Mouse (Mus musculus) limb, embryonic 13.5 days (tissue): ENCODE measurements around the gene Rae1. TPM values are rescaled to one million over a fixed set of nuclear protein-coding genes. Genes with fewer than 3 reads are reported as not detected.
A peak's percentile ranks its signal among the peaks of the same experiment; 100 is the strongest.

Experiments
- ATAC-seq: fragments of 200-750 bp; cut with Nextera tagmentation; 2 replicates; pipeline ENCODE4 v1.8.0; 2017; ENCODE audit warnings: low read depth, moderate number of reproducible peaks, moderate TSS enrichment; ENCODE audit not compliant: low FRiP score
- H3K27ac ChIP-seq: fragments of 300-500 bp; sonication (generic); 2 replicates; pipeline ENCODE4 v1.5.1; 2015; ENCODE audit warnings: inconsistent platforms, mild to moderate bottlenecking, moderate library complexity
- H3K27me3 ChIP-seq: fragments of 300-500 bp; sonication (generic); 2 replicates; pipeline ENCODE4 v1.6.1; 2015; ENCODE audit warnings: mild to moderate bottlenecking, inconsistent platforms
- H3K36me3 ChIP-seq: fragments of 300-500 bp; sonication (generic); 2 replicates; pipeline ENCODE4 v1.6.1; 2015; ENCODE audit warnings: inconsistent platforms, mild to moderate bottlenecking, moderate library complexity
- H3K4me1 ChIP-seq: fragments of 300-500 bp; sonication (generic); 2 replicates; pipeline ENCODE4 v1.6.1; 2015; ENCODE audit warnings: inconsistent platforms
- H3K4me2 ChIP-seq: fragments of 300-500 bp; sonication (generic); replicated peaks from 2 replicates; pipeline ENCODE4 v1.6.1; 2015; ENCODE audit warnings: inconsistent platforms, mild to moderate bottlenecking, moderate library complexity
- H3K4me3 ChIP-seq: fragments of 300-500 bp; sonication (generic); 2 replicates; pipeline ENCODE4 v1.5.1; 2015; ENCODE audit warnings: moderate library complexity, mild to moderate bottlenecking, inconsistent platforms
- H3K9ac ChIP-seq: fragments of 300-500 bp; sonication (generic); 2 replicates; pipeline ENCODE4 v1.6.1; 2015; ENCODE audit warnings: mild to moderate bottlenecking, inconsistent platforms
- H3K9me3 ChIP-seq: fragments of 300-500 bp; sonication (generic); 2 replicates; pipeline ENCODE4 v1.6.1; 2016; ENCODE audit warnings: inconsistent platforms
- WGBS: fragments of 180-500 bp; shearing (Covaris S2); methylation state at CpG from one replicate; pipeline ENCODE4 v1.1.7; 2015; 5-methylcytosine and 5-hydroxymethylcytosine counted together
- polyA plus RNA-seq: library from polyadenylated mRNA; unstranded; fragments of >200 nt; fragmentation: Nextera tagmentation; extraction: Ambion mirVana; gene quantifications from 2 replicates; pipeline ENCODE4 v1.2.1, GENCODE M21; 2015

The Rae1 gene
- polyA plus RNA-seq, 1 experiment from 2014 or later, result 148 TPM

DNA sequence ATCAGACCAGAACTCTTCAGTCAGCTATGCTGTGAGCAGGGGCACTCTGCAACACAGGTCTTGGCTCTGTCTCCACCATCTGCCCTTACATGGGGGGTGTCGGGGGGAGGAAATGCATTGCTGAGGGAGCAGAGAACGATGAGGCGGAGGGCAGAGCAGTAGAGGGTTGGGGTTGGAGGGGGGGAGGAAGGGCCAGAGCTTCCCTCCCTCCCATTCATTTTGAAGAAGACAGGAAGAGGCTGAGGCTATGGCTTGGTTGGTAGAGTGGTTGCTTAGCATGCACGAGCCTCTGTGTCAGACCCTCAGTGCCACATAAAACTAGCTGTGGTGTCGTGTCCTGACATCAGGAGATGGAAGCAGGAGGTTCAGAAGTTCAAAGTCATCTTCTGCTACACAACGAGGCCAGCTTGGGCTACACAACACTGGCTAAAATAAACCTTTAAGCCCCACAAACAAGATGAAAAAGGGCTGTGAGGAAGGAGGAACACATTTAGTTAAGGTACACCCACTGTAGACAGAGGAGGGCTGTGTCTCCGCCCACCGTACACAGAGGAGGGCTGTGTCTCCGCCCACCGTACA is 56.5 kb downstream of the Rae1 start:
- Histone ChIP-seq H3K36me3 (no peaks in the 10 kb centered on the region), H3K4me1 (no peaks in the 10 kb centered on the region; the same call in 1 of the 2 replicates), H3K27ac (no peak overlapping the region), H3K9ac (no peak overlapping the region), H3K4me2 (no peak overlapping the region), H3K27me3 (no peaks in the 10 kb centered on the region), H3K9me3 (no peaks in the 10 kb centered on the region), H3K4me3 (no peak overlapping the region)
- WGBS, result 77% methylated on average over 10 of the region's 10 CpGs
- ATAC-seq, result no peak

DNA sequence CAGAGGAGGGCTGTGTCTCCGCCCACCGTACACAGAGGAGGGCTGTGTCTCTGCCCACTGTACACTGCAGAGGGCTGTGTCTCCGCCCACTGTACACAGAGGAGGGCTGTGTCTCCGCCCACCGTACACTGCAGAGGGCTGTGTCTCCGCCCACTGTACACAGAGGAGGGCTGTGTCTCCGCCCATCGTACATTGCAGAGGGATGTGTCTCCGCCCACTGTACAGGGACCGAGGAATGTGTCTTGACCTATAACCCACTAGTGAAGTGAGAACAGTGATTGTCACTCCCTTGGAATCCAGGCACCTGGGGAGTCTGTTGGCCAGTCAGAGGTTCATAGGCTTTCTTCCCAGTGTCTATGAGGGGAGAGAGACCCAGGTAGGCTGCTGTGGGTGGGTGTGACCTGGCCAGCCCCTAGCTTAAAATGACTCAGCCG is 57.0 kb downstream of the Rae1 start:
- Histone ChIP-seq H3K4me1 (peaks cover 3% of the 10 kb centered on the region; the same call in 1 of the 2 replicates), H3K4me3 (no peak overlapping the region), H3K9ac (no peak overlapping the region), H3K9me3 (no peaks in the 10 kb centered on the region), H3K27me3 (no peaks in the 10 kb centered on the region), H3K36me3 (no peaks in the 10 kb centered on the region), H3K4me2 (no peak overlapping the region), H3K27ac (no peak overlapping the region)
- ATAC-seq, result no peak
- 83% methylated on average over 11 of the region's 11 CpGs for WGBS

DNA sequence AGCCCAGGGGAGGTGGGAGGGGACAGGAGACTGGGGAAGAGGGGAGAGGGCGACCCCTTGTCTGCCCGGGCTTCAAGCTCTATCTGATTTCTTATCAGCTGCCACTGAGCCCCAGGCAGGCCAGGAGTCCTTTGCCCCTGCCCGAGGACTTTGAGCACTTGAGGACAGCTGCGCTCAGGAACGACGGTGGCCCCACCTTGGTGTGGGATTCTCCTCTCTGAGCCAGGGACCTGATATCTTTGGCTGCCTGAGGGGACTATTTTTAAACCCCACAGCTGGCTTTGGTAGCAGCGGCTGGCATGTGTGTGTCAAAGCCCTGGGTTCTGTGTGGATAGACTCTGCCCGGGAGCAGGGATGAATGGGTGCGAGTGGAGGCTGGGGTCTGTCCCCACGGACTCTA is 57.7 kb downstream of the Rae1 start:
- ATAC-seq, result peak; percentile 33; the same call in 1 of the 2 replicates
- Histone ChIP-seq H3K9ac (no peak overlapping the region), H3K9me3 (no peaks in the 10 kb centered on the region), H3K4me1 (peaks cover 5% of the 10 kb centered on the region; the same call in 1 of the 2 replicates), H3K36me3 (no peaks in the 10 kb centered on the region), H3K4me2 (no peak overlapping the region), H3K27me3 (no peaks in the 10 kb centered on the region), H3K4me3 (no peak overlapping the region), H3K27ac (no peak overlapping the region)
- 67% methylated on average over 10 of the region's 10 CpGs for WGBS

DNA sequence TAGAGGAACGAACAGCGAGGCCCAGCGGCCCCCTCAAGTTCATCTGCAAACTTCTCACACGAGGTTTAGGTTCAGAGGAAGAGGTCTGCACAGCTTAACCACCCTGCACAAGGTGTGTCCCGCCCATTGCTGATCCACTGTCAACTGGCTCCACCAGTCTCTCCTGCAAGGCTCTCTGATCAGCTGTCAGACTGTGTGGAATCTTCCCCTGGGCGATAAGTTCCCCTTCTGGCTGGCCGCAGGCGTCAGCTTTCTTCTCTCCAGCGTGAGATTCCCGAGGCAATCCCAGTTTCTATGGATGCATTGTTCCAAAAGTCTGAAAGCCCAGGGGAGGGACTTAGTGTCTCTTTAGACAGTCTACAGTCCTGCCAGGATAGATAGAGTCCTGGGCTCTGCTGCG is 58.3 kb downstream of the Rae1 start:
- Histone ChIP-seq H3K27me3 (no peaks in the 10 kb centered on the region), H3K27ac (no peak overlapping the region), H3K9ac (no peak overlapping the region), H3K36me3 (no peaks in the 10 kb centered on the region), H3K4me3 (no peak overlapping the region), H3K4me1 (peaks cover 5% of the 10 kb centered on the region; the same call in 1 of the 2 replicates), H3K9me3 (no peaks in the 10 kb centered on the region), H3K4me2 (no peak overlapping the region)
- no peak for ATAC-seq
- 67% methylated on average over 11 of the region's 11 CpGs for WGBS

DNA sequence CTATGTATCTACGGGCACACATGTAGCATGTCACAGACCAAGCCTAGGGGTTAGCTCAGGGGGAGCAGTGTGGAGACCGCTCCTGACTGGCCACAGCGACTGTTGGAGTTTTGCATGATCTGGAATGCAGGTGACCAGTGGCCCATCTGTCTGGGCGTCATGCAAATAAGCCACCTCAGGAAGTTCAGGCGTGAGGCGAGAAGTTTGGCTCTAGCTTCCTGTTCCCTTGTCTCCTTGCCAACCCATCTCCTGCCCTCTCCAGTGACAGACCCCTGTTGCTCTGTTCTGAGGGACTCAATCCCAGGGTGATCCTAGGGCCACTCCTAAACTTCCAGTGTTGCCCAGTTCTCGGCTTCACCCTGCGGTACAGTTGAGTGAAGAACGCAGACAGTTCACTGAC is 60.5 kb downstream of the Rae1 start:
- ATAC-seq, result no peak
- Histone ChIP-seq H3K9ac (no peak overlapping the region), H3K4me2 (no peak overlapping the region), H3K36me3 (no peaks in the 10 kb centered on the region), H3K27me3 (no peaks in the 10 kb centered on the region), H3K4me3 (no peak overlapping the region), H3K4me1 (peaks cover 5% of the 10 kb centered on the region; the same call in 1 of the 2 replicates), H3K27ac (no peak overlapping the region), H3K9me3 (no peaks in the 10 kb centered on the region)
- WGBS, result 80% methylated on average over 9 of the region's 9 CpGs

DNA sequence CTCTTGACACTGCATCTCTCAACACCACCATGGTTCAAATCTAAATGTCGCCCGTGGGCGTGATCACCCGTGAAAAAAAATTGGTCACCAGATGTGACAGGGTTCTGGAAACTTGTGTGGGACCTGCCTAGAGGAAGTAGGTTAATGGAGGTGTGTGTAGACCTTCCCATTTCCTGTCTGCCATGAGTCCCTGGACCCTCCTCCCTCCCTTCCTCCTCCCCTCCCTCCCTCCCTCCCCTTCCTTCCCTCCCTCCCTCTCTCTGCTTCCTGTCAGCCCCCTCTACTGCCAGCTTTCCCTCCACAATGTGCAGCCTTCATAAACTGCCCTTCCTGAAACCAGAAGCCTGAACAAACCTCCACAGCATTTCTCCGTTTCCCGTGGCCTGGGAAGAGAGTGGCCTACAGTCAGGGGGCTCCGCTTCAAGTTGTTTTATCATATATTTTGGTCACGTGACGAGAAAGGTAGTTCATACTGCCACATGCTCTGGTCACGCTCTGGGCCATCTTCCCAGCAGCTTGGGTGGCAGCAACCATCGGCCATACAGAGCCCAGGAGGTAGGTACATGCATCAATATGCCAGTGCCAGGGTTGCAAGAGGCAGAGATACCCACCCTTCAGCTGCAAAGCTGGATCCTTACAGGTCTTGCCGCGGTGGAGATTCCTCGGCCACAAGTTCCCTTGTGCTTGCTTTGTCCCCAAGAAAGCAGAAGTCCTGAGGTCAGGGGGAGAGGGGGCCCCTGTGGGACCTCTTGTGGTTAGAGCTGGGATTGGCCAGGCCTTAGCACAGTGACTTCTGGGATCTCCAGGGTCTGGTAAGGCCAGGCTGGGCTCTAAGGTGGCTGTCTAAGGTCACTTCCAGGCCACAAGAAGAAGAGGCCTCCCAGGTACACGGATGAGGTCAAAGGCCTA is 61.8 kb downstream of the Rae1 start:
- Histone ChIP-seq H3K27ac (peak overlapping the region; percentile 69), H3K36me3 (no peaks in the 10 kb centered on the region), H3K9ac (no peak overlapping the region), H3K4me1 (peaks cover 5% of the 10 kb centered on the region; the same call in 1 of the 2 replicates), H3K9me3 (no peaks in the 10 kb centered on the region), H3K4me2 (no peak overlapping the region), H3K27me3 (no peaks in the 10 kb centered on the region), H3K4me3 (no peak overlapping the region)
- no peak for ATAC-seq
- 70% methylated on average over 15 of the region's 15 CpGs for WGBS

DNA sequence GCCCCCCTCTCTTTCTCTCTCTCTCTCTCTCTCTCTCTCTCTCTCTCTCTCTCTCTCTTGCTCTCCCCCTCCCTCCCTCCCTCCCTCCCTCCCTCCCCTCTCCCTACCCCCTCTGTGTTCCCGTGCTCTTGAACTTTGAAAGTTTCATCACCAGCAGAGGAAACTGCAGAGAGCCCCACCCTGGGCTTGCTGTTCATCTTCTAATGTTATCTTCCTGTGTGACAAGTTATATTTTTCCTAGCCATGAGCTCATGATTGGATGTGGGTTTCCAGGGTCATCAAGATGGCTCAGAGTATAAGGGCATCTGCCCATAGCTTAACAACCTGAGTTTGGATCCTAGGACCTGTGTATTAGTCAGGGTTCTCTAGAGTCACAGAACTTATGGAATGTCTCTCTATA is 63.3 kb downstream of the Rae1 start:
- ATAC-seq, result no peak
- Histone ChIP-seq H3K9me3 (peaks cover 3% of the 10 kb centered on the region; the same call in 1 of the 2 replicates), H3K4me2 (no peak overlapping the region), H3K36me3 (no peaks in the 10 kb centered on the region), H3K27me3 (no peaks in the 10 kb centered on the region), H3K4me3 (no peak overlapping the region), H3K9ac (no peak overlapping the region), H3K4me1 (peaks cover 5% of the 10 kb centered on the region; the same call in 1 of the 2 replicates), H3K27ac (no peak overlapping the region)
- WGBS, result 88% methylated on average over 1 of the region's 1 CpGs

DNA sequence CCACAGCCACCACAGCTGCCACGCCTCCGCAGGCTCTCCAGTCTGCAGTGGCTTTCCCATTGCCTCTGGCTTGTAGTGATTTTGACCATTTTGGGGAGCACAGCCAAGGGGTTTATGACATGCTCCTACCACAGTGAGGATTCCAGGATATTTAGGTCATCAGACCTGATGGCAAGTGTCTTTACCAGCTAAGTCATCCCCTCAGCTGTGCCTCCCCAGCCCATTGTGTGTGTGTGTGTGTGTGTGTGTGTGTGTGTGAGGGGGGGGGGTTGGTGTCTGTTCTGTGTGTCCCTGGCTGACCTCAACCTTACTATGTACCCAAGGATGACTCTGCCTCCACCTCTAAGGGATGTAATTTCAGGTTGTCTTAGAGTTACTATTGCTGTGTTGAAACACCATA is 64.9 kb downstream of the Rae1 start:
- H3K27me3 ChIP-seq, result no peaks in the 10 kb centered on the region
- H3K9ac ChIP-seq, result no peak overlapping the region
- no peaks in the 10 kb centered on the region for H3K36me3 ChIP-seq
- no peak overlapping the region for H3K27ac ChIP-seq
- H3K9me3 ChIP-seq, result peaks cover 10% of the 10 kb centered on the region
- H3K4me3 ChIP-seq, result no peak overlapping the region
- peaks cover 5% of the 10 kb centered on the region; the same call in 1 of the 2 replicates for H3K4me1 ChIP-seq
- no peak for ATAC-seq
- WGBS, result 85% methylated on average over 2 of the region's 2 CpGs
- H3K4me2 ChIP-seq, result no peak overlapping the region

Other genes starting within 250 kb of the Rae1 start
- 32.5 and 33.7 TPM in 2 replicates for gene Bmp7, start 59.8 kb upstream of the Rae1 start, polyA plus RNA-seq
- gene Spo11, start 22.4 kb upstream of the Rae1 start, polyA plus RNA-seq, result 1.4 and 1.5 TPM in 2 replicates
- 28.3 and 29.0 TPM in 2 replicates for gene Rbm38, start 20.4 kb downstream of the Rae1 start, polyA plus RNA-seq
- 0.13 and 0.15 TPM in 2 replicates for gene Ctcfl, start 119.4 kb downstream of the Rae1 start, polyA plus RNA-seq
- gene Pck1, start 152.9 kb downstream of the Rae1 start, polyA plus RNA-seq, result not detected in 2 replicates
- gene Zbp1, start 218.8 kb downstream of the Rae1 start, polyA plus RNA-seq, result 0.43 and 0.45 TPM in 2 replicates